Mouse (Mus musculus) heart, postnatal 0 days (tissue): ENCODE data around the gene Il13.

Source experiments
- CTCF ChIP-seq: IDR thresholded peaks from 2 replicates; pipeline ENCODE4 v1.5.1; 2016; ENCODE audit warnings: antibody characterized with exemption, control low read depth, low read depth
- EP300 ChIP-seq: IDR thresholded peaks from 2 replicates; pipeline ENCODE4 v1.6.1; 2016; ENCODE audit warnings: antibody characterized with exemption, low read depth

GRCm38 (mm10) chr11:53609672-53610071, 24.8 kb downstream of the Il13 start:
- TF ChIP-seq CTCF, result no peak
- no peak for TF ChIP-seq EP300
